Comparison of ENCODE assay signal across 8 mouse cellular contexts in genomic region chr5:4756871-4757711, GRCm38 (mm10). TPM values are rescaled to one million over a fixed set of nuclear protein-coding genes. Genes with fewer than 3 reads are reported as not detected.
DNase-seq lines count a peak whose midpoint lies in the region; ATAC-seq and TF ChIP-seq lines count a peak whose summit lies in the region.
"Had no signal": no experiment of that assay in that cellular context is flagged by ENCODE, and none has a peak within 500 bp of the region (broad histone marks: within the 10 kb centered on the region; RNA-seq: fewer than 3 reads in every experiment).

No protein-coding gene starts in this region.

- ATAC-seq in intestine, postnatal 0 days = peak; percentile 62
- peak; percentile 63 for ATAC-seq in limb, embryonic 11.5 days (ENCODE audit: insufficient number of reproducible peaks, low FRiP score, low TSS enrichment, low read depth)
- ATAC-seq in midbrain, embryonic 12.5 days (ENCODE audit: low FRiP score, low read depth) = peak; percentile 39
- peak; percentile 63 for ATAC-seq in stomach, postnatal 0 days (ENCODE audit: low FRiP score, low TSS enrichment)

- TF ChIP-seq EP300 in stomach, postnatal 0 days (optimal IDR thresholded peaks at IDR 0.05) = no peak

- H3K4me2 ChIP-seq in intestine, postnatal 0 days (replicated peaks; ENCODE audit: low read depth) = peak overlapping the region; percentile 83
- H3K4me2 ChIP-seq in limb, embryonic 11.5 days (ENCODE audit: low read depth, severe bottlenecking) = peak overlapping the region; percentile 97
- peak overlapping the region; percentile 82 for H3K4me2 ChIP-seq in midbrain, embryonic 12.5 days (replicated peaks)
- H3K4me2 ChIP-seq in stomach, postnatal 0 days (replicated peaks; ENCODE audit: low read depth) = peak overlapping the region; percentile 93

- WGBS in intestine, postnatal 0 days = under 1% methylated on average over 66 of the region's 80 CpGs
- WGBS in limb, embryonic 11.5 days = under 1% methylated on average over 80 of the region's 80 CpGs
- WGBS in midbrain, embryonic 12.5 days = under 1% methylated on average over 79 of the region's 80 CpGs
- under 1% methylated on average over 75 of the region's 80 CpGs for WGBS in stomach, postnatal 0 days

- 0 out of 2 replicates have a peak, but pooled peaks cover 12% of the 10 kb centered on the region for H3K27me3 ChIP-seq in intestine, postnatal 0 days (replicated peaks; ENCODE audit: control insufficient read depth, insufficient read depth, low read length)
- H3K27me3 ChIP-seq in limb, embryonic 11.5 days (ENCODE audit: control insufficient read depth, insufficient read depth, low read length) = no peaks in the 10 kb centered on the region
- peaks cover 10% of the 10 kb centered on the region for H3K27me3 ChIP-seq in midbrain, embryonic 12.5 days
- no peaks in the 10 kb centered on the region for H3K27me3 ChIP-seq in stomach, postnatal 0 days (ENCODE audit: control insufficient read depth, insufficient read depth, low read length)

- no peaks in the 10 kb centered on the region for H3K9me3 ChIP-seq in intestine, postnatal 0 days (ENCODE audit: control insufficient read depth)
- no peaks in the 10 kb centered on the region for H3K9me3 ChIP-seq in limb, embryonic 11.5 days (ENCODE audit: control insufficient read depth, low read length)
- H3K9me3 ChIP-seq in midbrain, embryonic 12.5 days = no peaks in the 10 kb centered on the region
- H3K9me3 ChIP-seq in stomach, postnatal 0 days (ENCODE audit: control insufficient read depth, low read length) = no peaks in the 10 kb centered on the region

- peak overlapping the region; percentile 89 for H3K27ac ChIP-seq in intestine, postnatal 0 days (ENCODE audit: low read depth, low read length)
- peak overlapping the region; percentile 99 for H3K27ac ChIP-seq in limb, embryonic 11.5 days (replicated peaks; ENCODE audit: low read depth, low read length)
- H3K27ac ChIP-seq in midbrain, embryonic 12.5 days (replicated peaks) = peak overlapping the region; percentile 98
- H3K27ac ChIP-seq in stomach, postnatal 0 days (replicated peaks) = peak overlapping the region; percentile 98
- H3K27ac ChIP-seq: macrophage had no signal

- H3K4me3 ChIP-seq in intestine, postnatal 0 days (ENCODE audit: low read depth, low read length) = peak overlapping the region; percentile 70
- peak overlapping the region; percentile 90 for H3K4me3 ChIP-seq in limb, embryonic 11.5 days (ENCODE audit: low read depth, low read length)
- H3K4me3 ChIP-seq in midbrain, embryonic 12.5 days = peak overlapping the region; percentile 92
- H3K4me3 ChIP-seq in stomach, postnatal 0 days (ENCODE audit: low read depth, low read length) = peak overlapping the region; percentile 92

- H3K4me1 ChIP-seq in intestine, postnatal 0 days (replicated peaks; ENCODE audit: control insufficient read depth, insufficient read depth, low read length) = no peaks in the 10 kb centered on the region
- peaks cover 25% of the 10 kb centered on the region for H3K4me1 ChIP-seq in limb, embryonic 11.5 days (ENCODE audit: control insufficient read depth, insufficient read depth, low read length)
- peaks cover 36% of the 10 kb centered on the region for H3K4me1 ChIP-seq in midbrain, embryonic 12.5 days
- H3K4me1 ChIP-seq in stomach, postnatal 0 days (replicated peaks; ENCODE audit: control insufficient read depth, insufficient read depth) = no peaks in the 10 kb centered on the region

- H3K36me3 ChIP-seq in intestine, postnatal 0 days (ENCODE audit: control insufficient read depth, insufficient read depth) = no peaks in the 10 kb centered on the region
- no peaks in the 10 kb centered on the region for H3K36me3 ChIP-seq in limb, embryonic 11.5 days (ENCODE audit: control insufficient read depth, insufficient read depth, low read length)
- no peaks in the 10 kb centered on the region for H3K36me3 ChIP-seq in midbrain, embryonic 12.5 days
- H3K36me3 ChIP-seq in stomach, postnatal 0 days (ENCODE audit: control insufficient read depth, insufficient read depth, low read length) = 0 out of 2 replicates have a peak, but pooled peaks cover 2% of the 10 kb centered on the region

- DNase-seq in adrenal gland, postnatal 36 days = peak; percentile 79 to 84
- peak; percentile 74 for DNase-seq in embryo, embryonic 9.5 days (ENCODE audit: extremely low spot score)
- DNase-seq in heart, adult 11 months = peak; percentile 96
- DNase-seq in limb, embryonic 11.5 days (ENCODE audit: low spot score) = peak; percentile 80
- peak; percentile 71 for DNase-seq in stomach, postnatal 0 days (ENCODE audit: low spot score)

- TF ChIP-seq CTCF in intestine, postnatal 0 days (IDR thresholded peaks at IDR 0.05; ENCODE audit: low read depth) = no peak
- no peak for TF ChIP-seq CTCF in stomach, postnatal 0 days (IDR thresholded peaks at IDR 0.05; ENCODE audit: low read depth)

- H3K9ac ChIP-seq in intestine, postnatal 0 days (ENCODE audit: low read depth, low read length) = peak overlapping the region; percentile 70
- H3K9ac ChIP-seq in limb, embryonic 11.5 days (ENCODE audit: low read length) = peak overlapping the region; percentile 96
- peak overlapping the region; percentile 95 for H3K9ac ChIP-seq in midbrain, embryonic 12.5 days (replicated peaks)
- peak overlapping the region; percentile 92 for H3K9ac ChIP-seq in stomach, postnatal 0 days (ENCODE audit: low read length)

RNA-seq across cellular contexts. Expression of gene Fzd1, which starts 0.7 kb away (rescaled TPM):
- total RNA-seq in adrenal gland, postnatal 36 days (2021) = 10 to 100 TPM; 16.8 to 21.6 TPM
- polyA plus RNA-seq in intestine, postnatal 0 days (2015; fragmentation: Nextera tagmentation; extraction: Ambion mirVana) = 9.0 and 9.4 TPM in 2 replicates
- 25.4 and 31.5 TPM in 2 replicates for polyA plus RNA-seq in limb, embryonic 11.5 days (2014; fragmentation: Nextera tagmentation; extraction: Ambion mirVana)
- polyA plus RNA-seq in midbrain, embryonic 12.5 days (2016; fragmentation: Nextera tagmentation; extraction: Ambion mirVana) = 60.9 and 66.9 TPM in 2 replicates
- 18.5 and 19.6 TPM in 2 replicates for polyA plus RNA-seq in stomach, postnatal 0 days (2015; fragmentation: Nextera tagmentation; extraction: Ambion mirVana)

Comparison
In these comparisons a context has a peak if more than half of its experiments do, and no peak if none do; other contexts are left out.
1. Peak in every context shown above with its lines: DNase-seq, ATAC-seq, H3K4me3 ChIP-seq and H3K27ac ChIP-seq.